Mouse (Mus musculus): ENCODE data around the gene Ip6k1. TPM values are rescaled to one million over a fixed set of nuclear protein-coding genes. Genes with fewer than 3 reads are reported as not detected.

Ip6k1 gene
- total RNA-seq, 2 experiments from 2014 or later = 146 to 245 TPM

DNA sequence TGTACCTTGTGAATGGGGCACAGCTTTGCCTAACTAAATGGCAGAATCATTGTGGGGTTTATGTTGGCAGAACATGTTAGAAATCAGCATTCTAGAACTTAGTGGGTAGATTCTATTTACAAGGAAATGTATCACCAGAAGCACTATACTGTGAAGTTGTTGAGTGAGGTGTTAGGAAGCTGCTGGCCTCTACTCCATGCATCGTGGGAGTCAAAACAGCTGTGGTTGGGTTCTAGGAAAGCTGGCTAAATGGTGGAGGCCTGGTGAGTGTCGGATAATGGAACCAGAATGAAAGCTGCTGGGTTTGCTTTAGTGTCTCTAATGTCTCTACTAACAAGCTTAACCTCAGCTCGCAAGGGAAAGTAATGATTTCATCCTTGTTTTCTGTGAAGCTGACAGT is 14.8 kb downstream of the Ip6k1 start:
- ATAC-seq (replicated peaks; ENCODE audit: low FRiP score, poor library complexity, severe bottlenecking) = no peak

DNA sequence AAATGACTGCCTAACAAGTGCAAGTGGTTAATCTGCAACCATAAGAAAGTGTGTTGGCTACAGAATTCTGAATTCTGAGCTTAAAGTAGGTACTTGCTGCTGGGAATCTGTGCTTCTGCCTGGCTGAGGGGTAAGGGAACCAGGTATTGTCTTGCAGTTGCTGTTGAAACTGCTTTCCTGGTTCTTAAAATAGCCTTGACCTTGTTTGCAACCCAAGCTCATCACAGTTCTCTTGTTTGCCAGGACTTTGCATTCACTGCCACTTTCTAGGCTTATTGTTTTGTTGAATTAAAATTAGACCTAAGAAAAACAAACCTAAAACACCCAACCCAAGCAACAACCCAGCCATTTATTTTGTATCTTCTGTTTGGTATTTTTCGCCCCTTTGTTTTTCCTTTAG is 18.4 kb downstream of the Ip6k1 start:
- no peak for ATAC-seq (replicated peaks; ENCODE audit: low FRiP score, poor library complexity, severe bottlenecking)

DNA sequence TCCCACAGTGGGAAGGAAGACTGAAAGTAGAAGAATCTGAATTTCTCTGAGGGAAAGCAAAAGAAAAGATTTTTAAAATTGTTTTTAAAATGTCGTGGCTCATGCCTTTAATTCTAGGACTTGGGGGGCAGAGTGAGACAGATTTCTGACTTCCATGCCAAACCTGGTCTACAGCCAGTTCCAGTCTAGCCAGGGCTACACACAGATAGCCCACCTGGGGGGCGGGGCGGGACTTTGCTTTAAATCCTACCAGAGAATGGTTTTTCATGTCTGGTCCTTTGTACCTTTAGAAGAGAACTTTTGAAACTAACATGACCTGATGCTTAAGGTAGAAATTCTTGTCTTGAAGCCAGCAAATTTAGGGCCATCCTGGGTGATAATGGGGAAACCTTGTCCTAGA is 20.9 kb downstream of the Ip6k1 start:
- ATAC-seq (replicated peaks; ENCODE audit: low FRiP score, poor library complexity, severe bottlenecking) = no peak

DNA sequence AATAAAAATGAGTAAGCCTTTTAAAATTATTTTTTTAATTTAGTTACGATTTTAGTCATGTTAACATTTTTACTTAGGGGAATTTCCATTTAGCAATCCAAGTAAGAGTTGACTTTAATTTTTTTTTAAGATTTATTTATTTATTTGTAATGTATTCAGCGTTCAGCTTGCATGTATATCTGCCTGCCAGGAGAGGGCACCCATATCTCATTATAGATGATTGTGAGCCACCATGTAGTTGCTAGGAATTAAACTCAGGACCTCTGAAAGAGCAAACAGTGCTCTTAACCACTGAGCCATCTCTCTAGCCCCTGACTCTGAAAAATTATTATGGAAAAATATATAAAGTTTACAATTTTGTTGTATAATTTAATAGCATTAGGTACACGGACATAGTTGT is 24.3 kb downstream of the Ip6k1 start:
- no peak for ATAC-seq (replicated peaks; ENCODE audit: low FRiP score, poor library complexity, severe bottlenecking)

DNA sequence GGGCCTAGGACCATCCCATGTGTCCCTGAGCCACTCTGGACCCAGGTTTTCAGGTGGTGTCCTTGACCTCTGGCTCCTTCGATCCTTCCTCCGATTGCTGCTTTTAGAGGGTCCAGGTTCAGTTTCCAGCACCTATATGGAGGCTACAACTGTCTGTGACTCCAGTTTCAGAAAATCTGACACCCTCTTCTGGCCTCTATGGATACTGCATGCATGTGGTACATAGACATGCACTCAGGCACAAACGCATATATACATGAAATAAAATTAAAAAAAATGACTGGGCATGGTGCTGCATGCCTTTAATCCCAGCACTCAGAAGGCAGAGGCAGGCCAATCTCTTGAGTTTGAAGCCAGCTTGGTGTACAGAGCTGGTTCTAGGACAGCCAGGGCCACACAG is 25.6 kb downstream of the Ip6k1 start:
- peak; percentile 33; the same call in 1 of the 2 replicates for ATAC-seq (replicated peaks; ENCODE audit: low FRiP score, poor library complexity, severe bottlenecking)

DNA sequence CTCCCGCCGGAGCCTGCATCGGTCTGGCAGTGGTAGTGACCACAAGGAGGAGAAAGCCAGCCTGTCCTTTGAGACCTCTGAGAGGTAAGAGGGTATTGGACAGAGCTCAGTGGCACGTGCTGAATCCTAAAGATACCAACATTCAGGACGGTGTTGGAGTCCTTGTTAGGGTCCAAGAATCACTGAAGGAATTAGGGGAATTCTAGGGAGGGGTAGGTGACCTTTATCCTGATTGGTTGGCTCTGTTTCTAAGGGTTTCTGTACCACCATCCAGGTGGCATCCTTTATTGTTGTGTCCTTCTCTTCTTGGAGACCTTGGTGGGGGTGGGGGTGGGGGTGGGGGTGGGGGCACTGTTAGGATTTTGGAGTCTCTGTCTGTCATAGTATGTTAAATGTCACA is 29.8 kb downstream of the Ip6k1 start:
- ATAC-seq (replicated peaks; ENCODE audit: low FRiP score, poor library complexity, severe bottlenecking) = no peak

DNA sequence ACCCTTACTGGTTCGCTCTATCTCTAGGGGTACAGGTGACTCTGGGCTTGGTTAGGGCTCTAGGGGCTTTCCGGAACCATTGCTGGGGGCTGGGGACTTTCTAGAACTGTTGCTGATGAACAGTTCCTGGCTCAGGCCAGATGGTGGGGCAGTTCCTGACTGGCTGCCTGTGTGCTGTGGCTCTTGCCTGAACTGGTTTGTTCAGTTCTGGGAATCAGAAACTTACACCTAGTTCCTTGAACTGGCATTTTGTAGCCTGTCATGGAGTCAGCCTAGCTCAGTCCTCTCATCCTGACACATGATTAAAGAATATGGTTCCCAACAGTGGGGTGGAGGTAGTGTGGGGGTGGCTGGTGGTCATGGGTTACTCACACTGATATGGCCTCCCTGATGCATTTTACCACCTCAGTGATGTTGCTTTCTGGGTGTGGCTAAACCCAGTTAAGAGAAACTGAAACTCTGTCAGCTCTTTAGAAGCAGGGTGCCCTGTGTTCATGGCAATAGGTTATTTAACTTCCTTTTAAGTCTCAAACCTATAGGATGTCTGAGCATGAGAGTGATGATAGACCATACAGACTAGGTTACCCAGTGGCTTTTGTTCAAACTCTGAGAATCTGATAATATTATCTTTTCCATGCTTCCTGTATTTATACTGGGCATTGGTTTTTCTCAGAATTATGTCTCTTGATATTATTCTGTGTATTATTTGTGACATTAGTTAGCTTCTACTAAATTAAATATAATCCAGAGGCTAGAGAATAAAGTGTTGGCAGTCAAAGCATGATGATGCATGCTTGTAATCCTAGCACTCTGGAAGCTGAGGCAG is 33.2 kb downstream of the Ip6k1 start:
- no peak for ATAC-seq (replicated peaks; ENCODE audit: low FRiP score, poor library complexity, severe bottlenecking)

DNA sequence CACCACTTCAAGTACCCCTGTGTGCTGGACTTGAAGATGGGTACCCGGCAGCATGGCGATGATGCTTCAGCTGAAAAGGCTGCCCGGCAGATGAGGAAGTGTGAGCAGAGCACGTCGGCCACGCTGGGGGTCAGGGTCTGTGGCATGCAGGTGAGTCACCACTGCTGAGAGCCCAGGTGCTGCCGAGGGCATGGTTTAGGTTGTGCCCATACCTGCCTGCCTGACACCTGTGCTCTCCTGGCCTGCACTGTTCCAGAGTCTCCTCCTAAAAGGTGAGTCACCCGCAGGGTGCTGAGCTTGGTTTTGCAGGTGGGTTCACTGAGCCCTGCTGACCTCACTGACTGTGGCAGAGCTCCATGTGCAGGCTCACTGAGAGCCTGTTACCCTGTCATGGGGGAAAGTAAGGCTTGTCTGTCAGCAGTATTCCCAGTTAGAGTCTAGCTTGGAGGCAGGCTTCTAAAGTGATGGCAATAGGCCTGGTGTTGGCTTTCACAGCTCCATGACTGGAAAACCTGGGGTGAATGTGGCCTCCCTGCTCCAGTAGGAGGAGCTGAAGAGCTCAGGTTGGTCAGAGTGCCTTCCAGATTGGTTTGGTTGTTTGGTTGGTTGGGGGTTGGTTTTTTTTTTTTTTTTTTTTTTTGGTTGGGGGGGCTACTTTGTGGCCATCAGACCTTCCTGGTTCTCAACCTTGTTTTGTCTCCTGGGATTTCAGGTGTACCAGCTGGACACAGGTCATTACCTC is 42.6 kb downstream of the Ip6k1 start:
- no peak for ATAC-seq (replicated peaks; ENCODE audit: low FRiP score, poor library complexity, severe bottlenecking)

DNA sequence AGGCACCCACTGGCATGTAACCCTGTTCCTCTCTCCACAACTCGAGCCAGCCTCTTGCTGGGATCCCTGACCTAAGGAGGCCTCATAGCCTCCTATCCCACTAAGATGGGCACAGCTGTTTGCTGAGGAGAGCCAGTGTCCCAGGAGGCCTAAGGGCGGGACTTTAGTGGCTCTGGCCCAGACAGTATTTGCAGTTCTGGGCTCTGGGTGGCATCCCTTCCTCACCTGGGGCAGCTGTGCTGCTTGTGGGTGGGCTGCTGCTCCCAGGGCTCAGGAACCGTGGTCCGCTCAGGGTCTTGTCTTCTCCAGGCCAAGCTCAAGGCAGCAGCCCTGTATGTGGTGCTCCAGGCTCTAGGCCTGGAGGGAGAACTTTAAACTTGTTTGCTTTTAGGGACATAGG is 44.3 kb downstream of the Ip6k1 start:
- no peak for ATAC-seq (replicated peaks; ENCODE audit: low FRiP score, poor library complexity, severe bottlenecking)

DNA sequence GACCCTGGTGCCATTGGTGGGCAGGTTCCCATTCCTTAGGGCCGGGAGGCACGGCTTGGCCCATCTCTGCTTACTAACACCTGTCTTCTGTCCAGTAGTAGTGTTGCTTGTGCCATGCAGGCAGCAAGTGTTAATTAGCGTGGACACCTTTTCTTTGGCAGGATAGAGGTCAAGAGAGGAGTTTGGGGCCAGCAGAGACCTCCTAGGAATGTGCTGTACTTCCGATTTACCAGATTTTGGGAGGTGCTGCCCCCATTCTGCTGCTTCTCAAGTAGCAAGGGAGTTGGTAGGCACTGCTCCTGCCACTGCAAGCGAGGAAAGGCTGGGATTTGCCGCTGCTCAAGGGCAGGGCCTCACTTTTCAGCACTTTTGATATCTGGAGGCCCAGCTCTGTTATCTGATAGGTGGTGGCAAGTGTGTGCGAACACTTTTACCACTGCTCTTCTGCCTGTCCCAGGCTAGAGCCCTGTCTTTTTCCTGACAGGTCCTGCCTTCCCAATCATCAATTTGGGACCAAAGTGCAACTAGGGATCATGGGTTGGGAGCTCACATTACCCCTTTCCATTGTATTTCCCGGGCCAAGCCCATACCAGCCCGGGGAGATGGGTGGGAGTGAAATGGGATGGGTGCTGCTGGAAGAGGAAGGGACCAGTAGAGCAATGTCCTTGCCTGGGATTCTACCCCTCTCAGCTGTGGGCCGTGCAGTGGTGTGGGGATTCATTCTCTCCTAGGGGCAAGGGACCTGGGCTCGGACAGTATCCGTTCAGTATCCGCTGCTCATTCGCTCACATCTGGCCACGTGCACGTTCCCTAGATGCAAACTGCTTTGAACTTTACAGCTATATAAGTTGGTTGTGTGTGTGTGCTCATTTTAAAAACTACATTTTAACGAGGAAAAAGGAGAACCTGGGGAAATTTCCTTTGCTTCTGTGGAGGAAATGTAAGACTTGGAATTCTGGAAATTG is 45.6 kb downstream of the Ip6k1 start:
- 0 out of 2 replicates have a peak, but pooled peaks have one; percentile 6 for ATAC-seq (replicated peaks; ENCODE audit: low FRiP score, poor library complexity, severe bottlenecking)

DNA sequence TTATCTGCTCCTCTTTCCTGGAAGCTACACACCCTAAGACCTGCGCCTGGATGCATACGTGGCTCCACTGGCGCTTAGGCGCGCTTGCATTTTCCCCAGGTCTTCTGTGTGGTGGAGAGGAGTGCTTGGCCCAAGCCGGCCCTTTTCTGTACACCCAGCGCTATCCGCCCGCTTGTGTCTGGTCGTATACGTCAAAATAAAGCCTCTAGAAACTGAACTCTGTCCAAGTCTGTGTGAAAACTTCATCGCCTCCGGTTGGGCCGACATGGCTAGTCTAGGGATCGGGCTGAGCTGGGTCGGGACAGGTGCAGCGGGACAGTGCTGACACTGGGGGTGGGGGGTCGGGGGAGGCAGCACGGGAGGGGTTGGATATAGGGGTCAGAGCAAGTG is 46.3 kb downstream of the Ip6k1 start:
- 0 out of 2 replicates have a peak, but pooled peaks have one; percentile 1 for ATAC-seq (replicated peaks; ENCODE audit: low FRiP score, poor library complexity, severe bottlenecking)

DNA sequence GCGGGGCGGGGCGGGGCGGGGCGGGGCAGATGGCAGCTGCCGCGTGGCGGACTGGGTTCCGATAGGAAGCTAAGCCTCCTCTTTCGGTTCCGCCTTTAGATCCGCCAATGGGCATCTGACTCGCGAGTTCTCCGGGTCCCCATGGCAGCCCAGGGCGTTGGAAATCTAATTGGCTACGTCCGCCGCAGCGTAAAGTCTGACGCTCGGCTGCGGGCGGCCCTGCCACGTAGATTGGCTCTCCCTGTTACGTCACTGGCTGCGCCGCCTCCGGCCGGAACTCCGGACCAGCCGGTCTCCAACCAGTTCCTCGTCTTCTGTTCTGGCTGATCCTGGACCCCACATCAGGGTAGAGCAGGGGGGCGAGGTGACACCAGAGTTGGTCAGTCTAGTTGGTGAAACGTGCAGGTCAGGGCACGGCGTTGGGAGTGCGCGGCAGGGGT is 46.7 kb downstream of the Ip6k1 start, which contains the start of gene Gmppb:
Gmppb (plus strand) TSS at position 227 of the 440 bp plus-strand sequence.
- peak; percentile 73 for ATAC-seq (replicated peaks; ENCODE audit: low FRiP score, poor library complexity, severe bottlenecking)

DNA sequence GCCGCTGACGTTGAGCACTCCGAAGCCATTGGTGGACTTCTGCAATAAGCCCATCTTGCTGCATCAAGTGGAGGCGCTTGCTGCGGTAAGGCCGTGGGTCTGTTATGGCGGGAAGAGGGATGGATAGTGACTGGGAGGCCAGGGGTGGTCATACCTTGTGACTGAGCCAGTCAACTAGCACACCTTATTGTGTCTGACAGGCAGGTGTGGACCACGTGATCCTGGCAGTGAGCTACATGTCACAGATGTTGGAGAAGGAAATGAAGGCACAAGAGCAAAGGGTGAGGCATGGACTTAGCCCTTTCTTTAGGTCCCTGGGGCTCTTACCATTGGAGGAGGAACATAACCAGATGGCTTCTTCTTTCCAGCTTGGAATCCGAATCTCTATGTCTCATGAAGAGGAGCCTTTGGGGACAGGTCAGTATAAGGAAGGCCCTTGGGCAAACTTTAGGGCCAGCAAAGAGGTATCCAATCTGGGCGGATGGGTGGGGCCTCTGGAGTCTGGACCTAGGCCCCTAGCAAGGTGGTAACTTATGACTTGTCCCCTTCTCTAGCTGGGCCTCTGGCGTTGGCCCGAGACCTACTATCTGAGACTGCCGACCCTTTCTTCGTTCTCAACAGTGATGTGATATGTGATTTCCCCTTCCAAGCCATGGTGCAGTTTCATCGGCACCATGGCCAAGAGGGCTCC is 47.4 kb downstream of the Ip6k1 start:
- ATAC-seq (replicated peaks; ENCODE audit: low FRiP score, poor library complexity, severe bottlenecking) = no peak; the same call in 1 of the 2 replicates

DNA sequence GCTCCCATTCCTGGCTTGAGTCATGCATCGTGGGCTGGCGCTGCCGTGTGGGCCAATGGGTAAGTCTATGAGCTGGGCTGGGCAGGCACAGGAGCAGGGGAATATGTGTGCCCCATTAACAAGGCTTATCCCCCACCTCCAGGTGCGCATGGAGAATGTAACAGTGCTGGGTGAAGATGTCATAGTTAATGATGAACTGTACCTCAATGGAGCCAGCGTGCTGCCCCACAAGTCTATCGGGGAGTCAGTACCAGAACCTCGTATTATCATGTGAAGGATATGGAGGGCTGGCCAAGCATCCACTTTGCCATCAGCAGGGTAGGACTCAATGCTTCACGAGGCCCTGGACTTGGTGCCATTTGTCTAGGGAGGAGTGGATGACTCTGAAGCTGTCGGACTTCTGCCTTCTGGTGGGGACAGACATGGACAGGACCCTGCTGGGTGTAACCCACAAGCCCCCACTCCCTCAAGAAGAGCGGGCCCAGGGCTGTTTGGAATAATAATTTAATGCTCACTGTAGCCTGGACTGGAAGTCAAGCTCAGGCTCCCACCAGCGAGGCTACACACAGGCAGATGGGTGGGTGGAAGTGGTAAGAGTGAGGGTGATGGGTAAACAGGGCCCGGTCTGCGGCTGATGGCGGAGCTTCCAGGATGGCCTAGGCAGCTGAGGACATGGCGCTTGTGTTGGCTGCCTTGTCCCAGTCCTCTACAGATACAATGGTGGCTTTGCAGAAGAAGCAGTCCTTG is 49.1 kb downstream of the Ip6k1 start:
- no peak for ATAC-seq (replicated peaks; ENCODE audit: low FRiP score, poor library complexity, severe bottlenecking)

DNA sequence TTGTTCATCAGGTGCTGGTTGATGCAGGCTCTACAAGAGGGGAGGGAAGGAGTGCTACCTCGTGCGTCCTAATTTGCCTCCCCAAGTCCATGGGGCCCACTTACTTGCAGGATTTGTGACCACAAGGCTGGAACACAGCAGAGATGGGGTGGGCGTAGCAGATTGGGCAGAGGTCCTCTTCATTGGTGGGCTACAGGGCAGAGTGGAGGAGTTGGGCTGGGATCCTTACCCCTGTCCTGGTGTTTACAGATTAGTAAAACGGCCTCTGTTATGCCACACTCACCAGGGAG is 49.6 kb downstream of the Ip6k1 start:
- no peak for ATAC-seq (replicated peaks; ENCODE audit: low FRiP score, poor library complexity, severe bottlenecking)

DNA sequence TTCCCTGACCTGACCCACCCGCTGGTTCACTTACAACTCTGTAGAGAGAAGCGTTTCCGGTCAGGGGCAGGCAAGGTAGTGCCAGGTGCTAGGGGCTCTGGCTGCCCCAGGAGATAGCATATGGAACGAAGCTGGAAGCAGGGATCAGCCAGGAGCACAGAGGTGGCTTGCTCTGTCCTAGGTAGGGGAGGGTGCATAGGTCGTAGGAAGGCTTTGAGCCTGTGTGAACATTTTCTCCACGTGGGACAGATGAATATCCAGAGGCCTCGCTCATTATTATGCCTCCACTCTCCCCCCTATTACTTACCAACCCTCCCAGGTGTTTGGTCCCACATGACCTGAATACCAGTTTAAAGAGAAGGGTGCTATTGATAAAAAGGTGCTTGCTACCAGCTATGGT is 50.1 kb downstream of the Ip6k1 start:
- ATAC-seq (replicated peaks; ENCODE audit: low FRiP score, poor library complexity, severe bottlenecking) = no peak

DNA sequence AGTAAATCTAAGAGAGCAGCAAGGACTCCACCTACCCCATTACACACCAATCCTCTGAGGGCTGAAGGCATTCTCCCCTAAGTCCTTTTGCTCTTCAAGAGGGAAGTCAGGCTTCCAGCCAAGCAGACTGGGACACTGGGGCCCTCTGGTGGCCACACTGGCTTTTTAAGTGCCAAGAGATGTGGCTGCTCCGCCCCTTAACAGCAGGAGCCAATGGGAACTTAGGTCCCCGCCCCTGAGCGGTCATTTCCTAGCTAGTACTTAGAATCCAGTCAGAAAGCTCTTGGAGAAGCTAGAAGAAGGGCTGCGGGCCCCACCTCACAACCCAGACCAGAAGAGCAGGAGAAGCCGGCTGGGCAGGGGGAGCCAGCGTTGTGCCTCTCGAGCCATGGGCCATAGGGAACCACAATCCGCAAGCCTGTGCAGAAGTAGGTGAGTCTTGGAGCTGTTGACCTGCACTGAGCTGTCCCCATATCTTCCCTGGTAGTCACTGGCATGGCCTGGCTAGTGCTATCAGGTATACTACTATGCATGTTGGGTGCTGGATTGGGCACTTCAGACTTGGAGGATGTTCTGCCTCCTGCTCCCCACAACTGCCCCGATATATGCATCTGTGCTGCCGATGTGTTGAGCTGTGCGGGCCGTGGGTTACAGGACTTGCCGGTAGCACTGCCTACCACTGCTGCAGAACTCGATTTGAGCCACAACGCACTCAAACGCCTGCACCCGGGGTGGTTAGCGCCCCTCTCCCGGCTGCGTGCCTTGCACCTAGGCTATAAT is 50.8 kb downstream of the Ip6k1 start, which contains the start of gene Amigo3:
Amigo3 (plus strand) TSS at position 275 of the 780 bp plus-strand sequence.
- peak; percentile 62 for ATAC-seq (replicated peaks; ENCODE audit: low FRiP score, poor library complexity, severe bottlenecking)

DNA sequence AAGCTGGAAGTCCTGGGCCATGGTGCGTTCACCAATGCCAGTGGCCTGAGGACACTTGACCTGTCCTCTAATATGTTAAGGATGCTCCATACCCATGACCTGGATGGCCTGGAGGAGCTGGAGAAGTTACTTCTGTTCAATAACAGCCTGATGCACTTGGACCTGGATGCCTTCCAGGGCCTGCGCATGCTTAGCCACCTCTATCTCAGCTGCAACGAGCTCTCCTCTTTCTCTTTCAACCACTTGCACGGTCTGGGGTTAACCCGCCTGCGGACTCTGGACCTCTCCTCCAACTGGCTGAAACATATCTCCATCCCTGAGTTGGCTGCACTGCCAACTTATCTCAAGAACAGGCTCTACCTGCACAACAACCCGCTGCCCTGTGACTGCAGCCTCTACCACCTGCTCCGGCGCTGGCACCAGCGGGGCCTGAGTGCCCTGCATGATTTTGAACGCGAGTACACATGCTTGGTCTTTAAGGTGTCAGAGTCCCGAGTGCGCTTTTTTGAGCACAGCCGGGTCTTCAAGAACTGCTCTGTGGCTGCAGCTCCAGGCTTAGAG is 51.4 kb downstream of the Ip6k1 start:
- ATAC-seq (replicated peaks; ENCODE audit: low FRiP score, poor library complexity, severe bottlenecking) = no peak
